Mouse (Mus musculus): Measurements from ENCODE around the gene Taf1a.

DNA sequence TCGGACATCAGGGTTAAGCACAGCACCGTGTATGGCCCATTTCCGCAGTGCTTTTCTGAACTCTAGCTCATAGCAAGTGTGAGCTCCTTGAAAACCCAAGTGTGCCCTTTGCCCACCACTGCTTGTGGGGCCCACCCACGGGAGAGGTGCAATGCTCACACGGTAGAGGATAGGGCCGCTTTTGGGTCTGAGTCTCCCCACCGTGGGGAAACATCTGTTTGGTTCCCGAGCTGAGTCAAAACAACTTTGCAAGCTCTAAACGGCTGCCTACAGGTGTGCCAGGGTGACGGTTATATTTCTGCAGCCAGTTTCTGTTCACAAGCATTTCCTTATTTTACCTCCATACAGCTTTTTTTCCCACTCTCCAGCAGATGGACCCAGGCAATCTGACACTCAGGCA lies 31.5 kb downstream of the Taf1a start:
- TF ChIP-seq CTCF (IDR thresholded peaks at IDR 0.05; ENCODE audit: extremely low read depth, insufficient read depth, insufficient read length, insufficient replicate concordance) (no peak), POLR2A (IDR thresholded peaks at IDR 0.05; ENCODE audit: low read depth, low read length) (no peak)
